Mouse (Mus musculus) intestine, postnatal 0 days (tissue): Measurements from ENCODE around the gene Slc41a3. TPM values are rescaled to one million over a fixed set of nuclear protein-coding genes. Genes with fewer than 3 reads are reported as not detected.
"Not testable (repeated sequence)": the region's sequence is repeated elsewhere in the genome, so short reads cannot be mapped to it uniquely, and the experiment has no call there.

Source experiments
- ATAC-seq: fragments of 200-750 bp; cut with Nextera tagmentation; 2 replicates; pipeline ENCODE4 v1.8.0; 2017; ENCODE audit warnings: mild to moderate bottlenecking, moderate TSS enrichment, moderate library complexity
- H3K27ac ChIP-seq: fragments of 300-500 bp; sonication (generic); 2 replicates; pipeline ENCODE4 v1.5.1; 2014; ENCODE audit warnings: mild to moderate bottlenecking, low read depth, low read length, moderate library complexity
- H3K27me3 ChIP-seq: fragments of 300-500 bp; sonication (generic); replicated peaks from 2 replicates; pipeline ENCODE4 v1.6.1; 2014; ENCODE audit warnings: low read length, mixed read lengths; ENCODE audit not compliant: control insufficient read depth, insufficient read depth
- H3K36me3 ChIP-seq: fragments of 300-500 bp; sonication (generic); 2 replicates; pipeline ENCODE4 v1.6.1; 2014; ENCODE audit warnings: mild to moderate bottlenecking, moderate library complexity; ENCODE audit not compliant: control insufficient read depth, insufficient read depth
- H3K4me1 ChIP-seq: fragments of 300-500 bp; sonication (generic); replicated peaks from 2 replicates; pipeline ENCODE4 v1.6.1; 2014; ENCODE audit warnings: antibody characterized with exemption, low read length, mixed read lengths; ENCODE audit not compliant: control insufficient read depth, insufficient read depth
- H3K4me2 ChIP-seq: fragments of 300-500 bp; sonication (generic); replicated peaks from 2 replicates; pipeline ENCODE4 v1.6.1; 2014; ENCODE audit warnings: low read depth, mild to moderate bottlenecking, moderate library complexity
- H3K4me3 ChIP-seq: fragments of 300-500 bp; sonication (generic); 2 replicates; pipeline ENCODE4 v1.5.1; 2014; ENCODE audit warnings: low read depth, low read length
- H3K9ac ChIP-seq: fragments of 300-500 bp; sonication (generic); 2 replicates; pipeline ENCODE4 v1.6.1; 2014; ENCODE audit warnings: mild to moderate bottlenecking, low read depth, low read length
- H3K9me3 ChIP-seq: fragments of 300-500 bp; sonication (generic); 2 replicates; pipeline ENCODE4 v1.6.1; 2016; ENCODE audit warnings: mixed run types; ENCODE audit not compliant: control insufficient read depth
- CTCF ChIP-seq: sonication (generic); IDR thresholded peaks from 2 replicates; pipeline ENCODE4 v1.5.1; 2016; ENCODE audit warnings: low read depth, mild to moderate bottlenecking, control low read depth, antibody characterized with exemption, moderate library complexity
- WGBS: fragments of 180-500 bp; shearing (Covaris S2); extraction: QIAGEN DNeasy Blood & Tissue Kit; methylation state at CpG from one replicate; pipeline ENCODE4 v1.1.7; 2014; 5-methylcytosine and 5-hydroxymethylcytosine counted together
- polyA plus RNA-seq: library from polyadenylated mRNA; unstranded; fragments of >200 nt; fragmentation: Nextera tagmentation; extraction: Ambion mirVana; gene quantifications from 2 replicates; pipeline ENCODE4 v1.2.1, GENCODE M21; 2015

Gene Slc41a3
- polyA plus RNA-seq, 1 experiment from 2014 or later: 8.8 TPM

- Histone ChIP-seq H3K9me3 (no peaks in the 10 kb centered on the region), H3K27ac (no peak overlapping the region), H3K27me3 (no peaks in the 10 kb centered on the region), H3K4me2 (no peak overlapping the region), H3K4me3 (no peak overlapping the region), H3K9ac (no peak overlapping the region), H3K36me3 (no peaks in the 10 kb centered on the region), H3K4me1 (no peaks in the 10 kb centered on the region)
- WGBS: 43% methylated on average over 1 of the region's 1 CpGs
- no peak for ATAC-seq
- TF ChIP-seq CTCF: no peak
These were observed 46.1 kb downstream of the Slc41a3 start for GRCm38 (mm10) chr6:90650634-90651033.

DNA sequence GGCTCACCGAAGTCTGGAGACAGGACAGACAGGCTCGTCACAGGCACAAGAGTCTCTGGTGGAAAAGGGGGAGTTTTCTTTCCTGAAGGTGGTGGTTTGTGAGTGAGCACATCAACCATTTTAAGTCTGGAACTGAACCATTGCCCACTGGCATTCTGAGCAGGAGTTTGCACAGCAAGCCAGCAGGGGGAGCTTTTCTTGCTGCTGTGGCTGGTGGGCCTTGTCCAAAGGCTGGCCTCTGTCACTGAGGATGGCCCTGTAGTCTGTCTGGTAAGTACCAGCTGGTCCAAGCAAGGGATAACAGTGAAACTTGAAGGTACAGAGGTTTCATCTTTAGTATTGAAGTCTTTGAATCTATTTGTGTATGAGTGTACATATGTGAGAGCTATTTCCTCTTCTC, 49.2 kb downstream of the Slc41a3 start:
- 44% methylated on average over 2 of the region's 2 CpGs for WGBS
- no peak for ATAC-seq
- Histone ChIP-seq H3K36me3 (no peaks in the 10 kb centered on the region), H3K4me2 (no peak overlapping the region), H3K27ac (no peak overlapping the region), H3K27me3 (no peaks in the 10 kb centered on the region), H3K4me3 (no peak overlapping the region), H3K4me1 (no peaks in the 10 kb centered on the region), H3K9ac (no peak overlapping the region), H3K9me3 (no peaks in the 10 kb centered on the region)
- TF ChIP-seq CTCF: peak; percentile 81

DNA sequence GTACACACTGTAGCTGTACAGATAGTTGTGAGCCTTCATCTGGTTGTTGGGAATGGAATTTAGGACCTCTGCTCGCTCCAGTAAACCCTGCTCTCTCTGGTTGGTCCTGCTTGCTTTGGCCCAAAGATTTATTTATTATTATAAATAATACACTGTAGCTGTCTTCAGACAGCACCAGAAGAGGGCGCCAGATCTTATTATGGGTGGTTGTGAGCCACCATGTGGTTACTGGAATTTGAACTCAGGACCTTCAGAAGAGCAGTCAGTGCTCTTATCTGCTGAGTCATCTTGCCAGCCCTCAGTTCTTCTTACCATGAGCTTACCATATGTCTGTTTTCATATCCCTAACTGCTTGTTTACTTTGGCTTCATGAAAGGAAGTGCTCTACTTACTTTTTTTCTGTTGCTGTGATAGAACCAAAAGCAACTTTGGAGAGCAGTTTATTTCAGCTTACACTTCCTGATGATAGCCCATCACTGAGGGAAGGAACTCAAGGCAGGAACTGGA, 51.9 kb downstream of the Slc41a3 start:
- WGBS: 79% methylated on average over 2 of the region's 2 CpGs
- H3K27me3 ChIP-seq, H3K4me1 ChIP-seq, H3K9ac ChIP-seq, H3K36me3 ChIP-seq, ATAC-seq, H3K9me3 ChIP-seq, H3K4me3 ChIP-seq, H3K27ac ChIP-seq, H3K4me2 ChIP-seq: not testable (repeated sequence)
- TF ChIP-seq CTCF: peak; percentile 42

GRCm38 (mm10) chr6:90659913-90660312, 55.4 kb downstream of the Slc41a3 start:
- WGBS: 56% methylated on average over 2 of the region's 2 CpGs
- ATAC-seq: no peak
- H3K27ac ChIP-seq: no peak overlapping the region

DNA sequence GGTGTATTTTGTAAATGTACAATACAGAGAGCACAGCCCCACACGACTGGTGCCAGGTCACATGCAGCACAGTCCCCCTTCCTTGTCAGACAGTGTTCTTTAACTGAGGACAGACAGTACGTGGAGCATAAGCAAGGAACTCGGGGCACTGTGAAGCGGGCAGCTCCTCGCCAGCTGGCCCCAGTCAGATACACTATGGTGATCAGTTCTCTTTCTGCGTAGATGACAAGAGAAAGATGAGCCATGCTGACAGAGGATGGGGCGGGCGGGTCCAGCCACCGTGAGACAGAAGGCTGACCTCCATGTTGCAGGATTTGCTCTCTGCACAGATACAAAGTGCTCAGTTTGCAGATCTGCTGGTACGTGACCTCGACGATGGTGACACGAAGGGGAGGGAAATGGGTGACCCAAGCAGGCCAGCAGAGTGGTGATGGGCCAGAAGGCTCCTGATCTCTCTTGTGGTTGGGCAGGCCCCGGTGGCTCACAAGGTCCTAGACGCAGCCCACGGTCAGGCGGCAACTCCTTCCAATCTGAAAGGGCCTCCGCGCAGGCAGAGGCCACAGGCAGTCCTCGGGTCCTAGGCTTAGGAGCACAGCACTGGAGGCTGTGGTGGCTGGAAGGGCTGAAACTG, 56.0 kb downstream of the Slc41a3 start:
- no peak overlapping the region for H3K4me2 ChIP-seq
- H3K9ac ChIP-seq: no peak overlapping the region
- no peak overlapping the region for H3K4me3 ChIP-seq
- H3K36me3 ChIP-seq: peaks cover 36% of the 10 kb centered on the region
- H3K4me1 ChIP-seq: no peaks in the 10 kb centered on the region
- H3K27me3 ChIP-seq: no peaks in the 10 kb centered on the region
- no peaks in the 10 kb centered on the region for H3K9me3 ChIP-seq
- WGBS: 86% methylated on average over 20 of the region's 20 CpGs
- no peak for ATAC-seq
- no peak for TF ChIP-seq CTCF
- no peak overlapping the region for H3K27ac ChIP-seq

More at GRCm38 (mm10) chr6:90659913-90660312, 55.4 kb downstream of the Slc41a3 start:
- no peak for TF ChIP-seq CTCF
- H3K36me3 ChIP-seq: peaks cover 30% of the 10 kb centered on the region
- no peaks in the 10 kb centered on the region for H3K27me3 ChIP-seq
- no peak overlapping the region for H3K4me3 ChIP-seq
- H3K4me1 ChIP-seq: no peaks in the 10 kb centered on the region
- H3K9me3 ChIP-seq: no peaks in the 10 kb centered on the region
- no peak overlapping the region for H3K4me2 ChIP-seq
- no peak overlapping the region for H3K9ac ChIP-seq

- 82% methylated on average over 11 of the region's 11 CpGs for WGBS
- no peaks in the 10 kb centered on the region for H3K4me1 ChIP-seq
These were observed 56.5 kb downstream of the Slc41a3 start for GRCm38 (mm10) chr6:90661029-90661399.

More at GRCm38 (mm10) chr6:90661029-90661399, 56.5 kb downstream of the Slc41a3 start:
- no peak for TF ChIP-seq CTCF
- no peaks in the 10 kb centered on the region for H3K27me3 ChIP-seq
- no peak overlapping the region for H3K9ac ChIP-seq
- no peak overlapping the region for H3K27ac ChIP-seq
- H3K4me3 ChIP-seq: no peak overlapping the region
- ATAC-seq: no peak
- H3K4me2 ChIP-seq: no peak overlapping the region
- H3K36me3 ChIP-seq: peaks cover 41% of the 10 kb centered on the region
- no peaks in the 10 kb centered on the region for H3K9me3 ChIP-seq
